Mouse (Mus musculus): ENCODE measurements around the gene Cactin.

- TF ChIP-seq POLR2A (IDR thresholded peaks at IDR 0.05; ENCODE audit: low read depth, low read length) = no peak
- TF ChIP-seq CTCF (conservative IDR thresholded peaks at IDR 0.05; ENCODE audit: insufficient read depth, insufficient read length, low read depth, low read length) = no peak
Measured at GRCm38 (mm10) chr10:81298369-81299100, 22.4 kb upstream of the Cactin start.

All from kidney, adult 2 months (tissue).